Mouse (Mus musculus): ENCODE results near the gene 2610528A11Rik. TPM values are rescaled to one million over a fixed set of nuclear protein-coding genes. Genes with fewer than 3 reads are reported as not detected.

The 2610528A11Rik gene
- total and polyA plus RNA-seq, 2 experiments, result 0.29 TPM; not detected in 1

GRCm38 (mm10) chr14:37135671-37136070, 21.8 kb upstream of the 2610528A11Rik start:
- 3% methylated on average over 10 of the region's 10 CpGs for WGBS

GRCm38 (mm10) chr14:37135127-37135593, 21.3 kb upstream of the 2610528A11Rik start, which contains the start of gene Ghitm:
TSS of gene Ghitm (minus strand) at chr14:37135272.
- peak; percentile 74 for TF ChIP-seq POLR2A (IDR thresholded peaks at IDR 0.05; ENCODE audit: extremely low read depth, insufficient read depth, low read length)
- no peak for TF ChIP-seq CTCF (IDR thresholded peaks at IDR 0.05; ENCODE audit: low read depth, low read length)
- Histone ChIP-seq H3K36me3 (ENCODE audit: control insufficient read depth, insufficient read depth, low read length) (peaks cover 24% of the 10 kb centered on the region; the same call in 1 of the 2 replicates), H3K27ac (replicated peaks; ENCODE audit: insufficient read depth, low read depth, low read length) (peak within 1 kb of the TSS; percentile 78), H3K4me1 (ENCODE audit: control insufficient read depth, insufficient read depth, low read length) (peaks cover 6% of the 10 kb centered on the region), H3K4me3 (ENCODE audit: insufficient read depth, low read depth, low read length) (peak within 1 kb of the TSS; percentile 88), H3K9ac (ENCODE audit: low read depth, low read length) (peak within 1 kb of the TSS; percentile 87), H3K27me3 (ENCODE audit: control insufficient read depth, insufficient read depth, low read length) (no peaks in the 10 kb centered on the region), H3K79me2 (ENCODE audit: control insufficient read depth, insufficient read depth, low read length) (peaks cover 5% of the 10 kb centered on the region; the same call in 1 of the 2 replicates)
- peak; percentile 96 for DNase-seq (ENCODE audit: extremely low read depth, low read depth, low spot score)
- under 1% methylated on average over 38 of the region's 38 CpGs for WGBS

More at GRCm38 (mm10) chr14:37135671-37136070, 21.8 kb upstream of the 2610528A11Rik start:
- Histone ChIP-seq H3K9ac (ENCODE audit: low read depth, low read length) (no peak overlapping the region; the same call in 1 of the 2 replicates), H3K36me3 (ENCODE audit: control insufficient read depth, insufficient read depth, low read length) (peaks cover 20% of the 10 kb centered on the region; the same call in 1 of the 2 replicates), H3K4me1 (ENCODE audit: control insufficient read depth, insufficient read depth, low read length) (peaks cover 6% of the 10 kb centered on the region), H3K79me2 (ENCODE audit: control insufficient read depth, insufficient read depth, low read length) (peaks cover 5% of the 10 kb centered on the region; the same call in 1 of the 2 replicates), H3K27ac (replicated peaks; ENCODE audit: insufficient read depth, low read depth, low read length) (peak overlapping the region; percentile 57), H3K4me3 (ENCODE audit: insufficient read depth, low read depth, low read length) (peak overlapping the region; percentile 60; the same call in 1 of the 2 replicates), H3K27me3 (ENCODE audit: control insufficient read depth, insufficient read depth, low read length) (no peaks in the 10 kb centered on the region)
- DNase-seq (ENCODE audit: extremely low read depth, low read depth, low spot score), result no peak
- TF ChIP-seq POLR2A (IDR thresholded peaks at IDR 0.05; ENCODE audit: extremely low read depth, insufficient read depth, low read length), result no peak
- TF ChIP-seq CTCF (IDR thresholded peaks at IDR 0.05; ENCODE audit: low read depth, low read length), result no peak

GRCm38 (mm10) chr14:37134304-37135126, 20.7 kb upstream of the 2610528A11Rik start:
- peaks cover 5% of the 10 kb centered on the region; the same call in 1 of the 2 replicates for H3K79me2 ChIP-seq (ENCODE audit: control insufficient read depth, insufficient read depth, low read length)
- peak overlapping the region; percentile 87 for H3K9ac ChIP-seq (ENCODE audit: low read depth, low read length)
- peaks cover 4% of the 10 kb centered on the region for H3K4me1 ChIP-seq (ENCODE audit: control insufficient read depth, insufficient read depth, low read length)
- WGBS, result under 1% methylated on average over 40 of the region's 40 CpGs
- peak overlapping the region; percentile 78 for H3K27ac ChIP-seq (replicated peaks; ENCODE audit: insufficient read depth, low read depth, low read length)
- peak overlapping the region; percentile 88 for H3K4me3 ChIP-seq (ENCODE audit: insufficient read depth, low read depth, low read length)
- TF ChIP-seq CTCF (IDR thresholded peaks at IDR 0.05; ENCODE audit: low read depth, low read length) (no peak), POLR2A (IDR thresholded peaks at IDR 0.05; ENCODE audit: extremely low read depth, insufficient read depth, low read length) (no peak)
- H3K36me3 ChIP-seq (ENCODE audit: control insufficient read depth, insufficient read depth, low read length), result peaks cover 26% of the 10 kb centered on the region
- DNase-seq (ENCODE audit: extremely low read depth, low read depth, low spot score), result peak; percentile 54
- no peaks in the 10 kb centered on the region for H3K27me3 ChIP-seq (ENCODE audit: control insufficient read depth, insufficient read depth, low read length)

GRCm38 (mm10) chr14:37127652-37128051, 13.8 kb upstream of the 2610528A11Rik start:
- no peak overlapping the region for H3K4me3 ChIP-seq (ENCODE audit: insufficient read depth, low read depth, low read length)
- peak; percentile 44 for DNase-seq (ENCODE audit: extremely low read depth, low read depth, low spot score)

GRCm38 (mm10) chr14:37119233-37119632, 5.4 kb upstream of the 2610528A11Rik start:
- H3K4me1 ChIP-seq (ENCODE audit: control insufficient read depth, insufficient read depth, low read length), result no peaks in the 10 kb centered on the region
- H3K27me3 ChIP-seq (ENCODE audit: control insufficient read depth, insufficient read depth, low read length), result no peaks in the 10 kb centered on the region
- H3K9ac ChIP-seq (ENCODE audit: low read depth, low read length), result no peak overlapping the region
- TF ChIP-seq POLR2A (IDR thresholded peaks at IDR 0.05; ENCODE audit: extremely low read depth, insufficient read depth, low read length) (no peak), CTCF (IDR thresholded peaks at IDR 0.05; ENCODE audit: low read depth, low read length) (no peak)
- H3K79me2 ChIP-seq (ENCODE audit: control insufficient read depth, insufficient read depth, low read length), result no peaks in the 10 kb centered on the region
- peaks cover 33% of the 10 kb centered on the region for H3K36me3 ChIP-seq (ENCODE audit: control insufficient read depth, insufficient read depth, low read length)
- no peak for DNase-seq (ENCODE audit: extremely low read depth, low read depth, low spot score)
- no peak overlapping the region for H3K27ac ChIP-seq (replicated peaks; ENCODE audit: insufficient read depth, low read depth, low read length)
- WGBS, result 97% methylated on average over 4 of the region's 4 CpGs
- no peak overlapping the region for H3K4me3 ChIP-seq (ENCODE audit: insufficient read depth, low read depth, low read length)

More at GRCm38 (mm10) chr14:37127652-37128051, 13.8 kb upstream of the 2610528A11Rik start:
- Histone ChIP-seq H3K36me3 (ENCODE audit: control insufficient read depth, insufficient read depth, low read length) (peaks cover 68% of the 10 kb centered on the region), H3K79me2 (ENCODE audit: control insufficient read depth, insufficient read depth, low read length) (no peaks in the 10 kb centered on the region), H3K27me3 (ENCODE audit: control insufficient read depth, insufficient read depth, low read length) (no peaks in the 10 kb centered on the region), H3K4me1 (ENCODE audit: control insufficient read depth, insufficient read depth, low read length) (no peaks in the 10 kb centered on the region), H3K27ac (replicated peaks; ENCODE audit: insufficient read depth, low read depth, low read length) (no peak overlapping the region), H3K9ac (ENCODE audit: low read depth, low read length) (no peak overlapping the region)
- TF ChIP-seq CTCF (IDR thresholded peaks at IDR 0.05; ENCODE audit: low read depth, low read length), result peak; percentile 39
- no peak for TF ChIP-seq POLR2A (IDR thresholded peaks at IDR 0.05; ENCODE audit: extremely low read depth, insufficient read depth, low read length)
- WGBS, result 50% methylated on average over 4 of the region's 4 CpGs

All from liver, adult 2 months (tissue).